Mouse (Mus musculus) brain, embryonic 14.5 days (tissue): ENCODE results near the gene Col8a1.

ENCODE experiments used
- CTCF ChIP-seq: fragments of 200-500 bp; IDR thresholded peaks from 2 replicates; pipeline ENCODE4 v1.5.1; 2012; ENCODE audit warnings: inconsistent platforms, mild to moderate bottlenecking, moderate library complexity, borderline replicate concordance; ENCODE audit not compliant: insufficient read depth, insufficient read length; ENCODE audit errors: extremely low read depth
- POLR2A ChIP-seq: fragments of 200-500 bp; IDR thresholded peaks from 2 replicates; pipeline ENCODE4 v1.6.1; 2012; ENCODE audit warnings: mild to moderate bottlenecking, inconsistent platforms, borderline replicate concordance; ENCODE audit not compliant: poor library complexity, insufficient read depth, insufficient read length, severe bottlenecking; ENCODE audit errors: extremely low read depth

DNA sequence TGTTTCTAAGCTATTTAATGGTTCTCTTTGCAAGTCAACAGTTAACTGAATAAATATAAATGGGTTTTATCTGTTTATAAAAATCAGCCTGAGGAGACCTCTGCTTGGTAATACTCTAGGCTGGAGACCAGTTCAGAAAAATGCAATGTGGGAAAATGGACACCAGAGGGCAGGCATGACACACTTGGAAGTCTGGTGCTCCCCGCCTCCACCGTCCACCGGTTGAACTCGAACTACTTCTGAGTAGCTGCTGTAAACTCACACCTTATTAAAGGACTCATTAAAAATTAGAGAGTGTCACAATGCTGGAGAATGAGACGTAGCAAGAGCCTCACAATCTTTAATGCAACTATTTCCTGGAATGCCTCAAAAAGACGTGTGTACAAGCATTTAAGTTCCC lies 120.3 kb downstream of the Col8a1 start:
- peak; percentile 88 for TF ChIP-seq CTCF
- TF ChIP-seq POLR2A, result no peak
